Mouse (Mus musculus): ENCODE measurements around the gene Rhoh.
A peak's percentile ranks its signal among the peaks of the same experiment; 100 is the strongest.

The Rhoh gene

DNA sequence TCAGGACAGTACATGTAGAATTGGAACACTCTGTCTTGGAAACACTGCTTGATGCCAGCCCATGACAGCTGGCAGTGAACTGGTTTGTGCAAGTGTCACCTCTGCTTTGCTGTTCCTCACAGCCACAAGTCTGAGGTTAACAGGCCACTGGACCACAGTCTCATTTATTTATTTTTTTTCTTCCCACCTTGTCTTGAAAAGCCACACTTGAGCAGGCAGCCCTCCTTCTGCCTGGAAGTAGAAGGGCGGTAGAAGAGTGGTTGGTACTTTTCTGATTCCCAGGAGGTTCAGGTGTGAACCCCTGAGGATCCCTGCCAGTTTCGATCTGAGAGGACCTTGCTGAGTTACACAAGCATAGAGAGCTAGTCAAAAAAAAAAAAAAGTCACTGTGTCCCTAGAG lies 72.8 kb downstream of the Rhoh start:
- no peak for DNase-seq

DNA sequence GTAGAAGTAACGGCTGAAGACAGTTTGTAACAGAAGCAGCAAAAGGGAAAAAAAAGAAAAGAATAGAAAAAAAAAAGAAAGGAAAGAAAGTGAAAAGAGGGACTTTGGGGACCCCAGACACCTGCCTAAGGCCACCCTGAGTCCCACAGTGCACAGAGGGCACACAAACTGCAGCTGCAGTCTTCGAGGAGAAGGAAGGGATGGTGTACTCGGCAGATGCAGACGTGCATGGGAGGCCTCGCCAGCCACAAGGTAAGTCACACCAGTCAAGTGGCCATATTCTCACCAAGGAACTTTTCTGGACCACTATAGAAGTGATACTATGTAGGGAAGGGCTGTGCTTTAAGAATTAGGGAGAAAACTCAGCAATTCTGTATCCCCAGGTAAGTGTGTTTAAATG lies 73.8 kb downstream of the Rhoh start, which contains the start of gene Chrna9:
Gene Chrna9, plus strand, starts transcription at position 139 of the 400 bp plus-strand sequence.
- no peak for DNase-seq

GRCm38 (mm10) chr5:65937011-65937726 lies 76.2 kb downstream of the Rhoh start:
- no peak for DNase-seq

- DNase-seq, result peak; percentile 83
These were observed 77.1 kb downstream of the Rhoh start for GRCm38 (mm10) chr5:65937998-65938715.

- no peak for DNase-seq
These were observed 80.1 kb downstream of the Rhoh start for GRCm38 (mm10) chr5:65941145-65941544.
